Mouse (Mus musculus) MEL (cell line): Measurements from ENCODE around the gene Mgll. TPM values are rescaled to one million over a fixed set of nuclear protein-coding genes. Genes with fewer than 3 reads are reported as not detected.

Source experiments
- DNase-seq: peaks from one replicate; pipeline ENCODE4 v3.0.0; 2011; ENCODE audit warnings: low read depth, low spot score
- H3K27ac ChIP-seq: 2 replicates; pipeline ENCODE4 v1.5.1; 2012; ENCODE audit warnings: low read depth, mild to moderate bottlenecking, control low read depth, low read length, moderate library complexity; ENCODE audit not compliant: control insufficient read depth
- H3K27me3 ChIP-seq, 2 experiments: fragments of 150-350 bp in 1 of 2; sonication (generic) in 1 of 2; 2 replicates each; pipeline ENCODE4 v1.6.1; 2012; ENCODE audit warnings: low read length in 2 of 2, mild to moderate bottlenecking in 2 of 2, improper control_type of control experiment in 1 of 2, moderate library complexity in 1 of 2; ENCODE audit not compliant: insufficient read depth in 2 of 2, control insufficient read depth in 1 of 2
- H3K36me3 ChIP-seq, 2 experiments: 2 replicates each; pipeline ENCODE4 v1.6.1; 2012 to 2014; ENCODE audit warnings: low read length in 2 of 2, improper control_type of control experiment in 1 of 2, inconsistent platforms in 1 of 2, mild to moderate bottlenecking in 1 of 2; ENCODE audit not compliant: insufficient read depth in 2 of 2, control insufficient read depth in 1 of 2
- H3K4me1 ChIP-seq, 2 experiments: fragments of 150-350 bp in 1 of 2; sonication (generic) in 1 of 2; 2 replicates each; pipeline ENCODE4 v1.6.1; 2012; ENCODE audit warnings: low read length in 2 of 2, improper control_type of control experiment in 1 of 2, mild to moderate bottlenecking in 1 of 2; ENCODE audit not compliant: insufficient read depth in 2 of 2, control insufficient read depth in 1 of 2
- H3K4me3 ChIP-seq, 2 experiments: fragments of 150-350 bp in 1 of 2; sonication (generic) in 1 of 2; 2 replicates each; pipeline ENCODE4 v1.5.1; 2012; ENCODE audit warnings: low read depth in 2 of 2, low read length in 2 of 2, mild to moderate bottlenecking in 2 of 2, moderate library complexity in 2 of 2, control low read depth in 1 of 2, improper control_type of control experiment in 1 of 2; ENCODE audit not compliant: control insufficient read depth in 1 of 2, insufficient read depth in 1 of 2
- H3K79me2 ChIP-seq: 2 replicates; pipeline ENCODE4 v1.6.1; 2012; ENCODE audit warnings: mild to moderate bottlenecking, low read length, moderate library complexity; ENCODE audit not compliant: control insufficient read depth, poor library complexity, insufficient read depth
- H3K9ac ChIP-seq: 2 replicates; pipeline ENCODE4 v1.6.1; 2012; ENCODE audit warnings: low read depth, mild to moderate bottlenecking, control low read depth, low read length, moderate library complexity; ENCODE audit not compliant: control insufficient read depth, poor library complexity, severe bottlenecking
- H3K9me3 ChIP-seq: fragments of 150-350 bp; sonication (generic); replicated peaks from 2 replicates; pipeline ENCODE4 v1.6.1; 2012; ENCODE audit warnings: mild to moderate bottlenecking, low read length, improper control_type of control experiment, moderate library complexity; ENCODE audit not compliant: insufficient read depth
- CHD2 ChIP-seq: IDR thresholded peaks from 2 replicates; pipeline ENCODE4 v1.6.1; 2011; ENCODE audit warnings: low read length, improper control_type of control experiment
- CTCF ChIP-seq, 3 experiments: IDR thresholded peaks in 2 of 3; conservative IDR thresholded peaks in 1 of 3; 2 replicates each; pipeline ENCODE4 v1.5.1; 2011 to 2012; ENCODE audit warnings: low read length in 3 of 3, low read depth in 2 of 3, mild to moderate bottlenecking in 2 of 3, improper control_type of control experiment in 1 of 3, inconsistent platforms in 1 of 3, mixed read lengths in 1 of 3, moderate library complexity in 1 of 3; ENCODE audit not compliant: control insufficient read depth in 1 of 3, insufficient read depth in 1 of 3, poor library complexity in 1 of 3, severe bottlenecking in 1 of 3
- ELF1 ChIP-seq: IDR thresholded peaks from 2 replicates; pipeline ENCODE4 v1.6.1; 2014; ENCODE audit warnings: low read depth, mild to moderate bottlenecking, inconsistent platforms, low read length, improper control_type of control experiment, moderate library complexity
- ETS1 ChIP-seq: IDR thresholded peaks from 2 replicates; pipeline ENCODE4 v1.6.1; 2012; ENCODE audit warnings: low read depth, mild to moderate bottlenecking, inconsistent platforms, low read length, improper control_type of control experiment, moderate library complexity
- GATA1 ChIP-seq: IDR thresholded peaks from 2 replicates; pipeline ENCODE4 v1.6.1; 2011; ENCODE audit warnings: low read depth, low read length, improper control_type of control experiment
- HCFC1 ChIP-seq: IDR thresholded peaks from 2 replicates; pipeline ENCODE4 v1.6.1; 2012; ENCODE audit warnings: low read depth, mild to moderate bottlenecking, inconsistent platforms, low read length, improper control_type of control experiment, moderate library complexity
- JUND ChIP-seq: IDR thresholded peaks from 2 replicates; pipeline ENCODE4 v1.6.1; 2011; ENCODE audit warnings: low read depth, mild to moderate bottlenecking, improper control_type of control experiment, low read length
- MAFK ChIP-seq: IDR thresholded peaks from 2 replicates; pipeline ENCODE4 v1.6.1; 2011; ENCODE audit warnings: low read depth, mild to moderate bottlenecking, low read length, improper control_type of control experiment, borderline replicate concordance
- MAX ChIP-seq: IDR thresholded peaks from 2 replicates; pipeline ENCODE4 v1.6.1; 2011; ENCODE audit warnings: low read length, improper control_type of control experiment
- MAZ ChIP-seq: IDR thresholded peaks from 2 replicates; pipeline ENCODE4 v1.6.1; 2012; ENCODE audit warnings: low read depth, mild to moderate bottlenecking, inconsistent platforms, low read length, improper control_type of control experiment
- MEF2A ChIP-seq: IDR thresholded peaks from 2 replicates; pipeline ENCODE4 v1.6.1; 2014; ENCODE audit warnings: low read depth, mild to moderate bottlenecking, inconsistent platforms, low read length, improper control_type of control experiment; ENCODE audit not compliant: poor library complexity, insufficient replicate concordance, severe bottlenecking; ENCODE audit errors: extremely low read depth
- MYC ChIP-seq: IDR thresholded peaks from 2 replicates; pipeline ENCODE4 v1.6.1; 2011; ENCODE audit warnings: low read depth, mild to moderate bottlenecking, low read length, improper control_type of control experiment, moderate library complexity
- NELFE ChIP-seq: IDR thresholded peaks from 2 replicates; pipeline ENCODE4 v1.6.1; 2011; ENCODE audit warnings: low read depth, low read length, improper control_type of control experiment
- POLR2AphosphoS2 ChIP-seq: IDR thresholded peaks from 2 replicates; pipeline ENCODE4 v1.6.1; 2011; ENCODE audit warnings: low read length, improper control_type of control experiment
- POLR2AphosphoS5 ChIP-seq: IDR thresholded peaks from 2 replicates; pipeline ENCODE4 v1.6.1; 2012; ENCODE audit warnings: low read depth, borderline replicate concordance, mild to moderate bottlenecking, inconsistent platforms, low read length, moderate library complexity, mixed read lengths
- RAD21 ChIP-seq: IDR thresholded peaks from 2 replicates; pipeline ENCODE4 v1.6.1; 2011; ENCODE audit warnings: mild to moderate bottlenecking, low read depth, low read length, improper control_type of control experiment
- RCOR1 ChIP-seq: IDR thresholded peaks from 2 replicates; pipeline ENCODE4 v1.6.1; 2012; ENCODE audit warnings: low read depth, mild to moderate bottlenecking, inconsistent platforms, low read length, improper control_type of control experiment
- SIN3A ChIP-seq: IDR thresholded peaks from 2 replicates; pipeline ENCODE4 v1.6.1; 2012; ENCODE audit warnings: low read length, improper control_type of control experiment, inconsistent platforms
- SMC3 ChIP-seq: IDR thresholded peaks from 2 replicates; pipeline ENCODE4 v1.6.1; 2011; ENCODE audit warnings: low read depth, low read length, improper control_type of control experiment
- TAL1 ChIP-seq: IDR thresholded peaks from 2 replicates; pipeline ENCODE4 v1.6.1; 2012; ENCODE audit warnings: mild to moderate bottlenecking, inconsistent platforms, low read length, moderate library complexity, mixed read lengths
- USF2 ChIP-seq, 2 experiments: IDR thresholded peaks; 2 replicates each; pipeline ENCODE4 v1.6.1; 2011 to 2012; ENCODE audit warnings: improper control_type of control experiment in 2 of 2, low read length in 2 of 2, borderline replicate concordance in 1 of 2, inconsistent platforms in 1 of 2, low read depth in 1 of 2, mild to moderate bottlenecking in 1 of 2; ENCODE audit not compliant: insufficient read depth in 1 of 2
- ZMIZ1 ChIP-seq: IDR thresholded peaks from 2 replicates; pipeline ENCODE4 v1.6.1; 2012; ENCODE audit warnings: low read depth, mild to moderate bottlenecking, inconsistent platforms, low read length, improper control_type of control experiment, moderate library complexity
- ZNF384 ChIP-seq: IDR thresholded peaks from 2 replicates; pipeline ENCODE4 v1.6.1; 2012; ENCODE audit warnings: low read depth, mild to moderate bottlenecking, inconsistent platforms, low read length, improper control_type of control experiment
- polyA plus RNA-seq, 2 experiments: library from polyadenylated mRNA; stranded (reverse) in 1 of 2; unstranded in 1 of 2; fragments of >175 nt in 1 of 2; fragments of >200 nt in 1 of 2; gene quantifications; 2 replicates each; pipeline versions ENCODE4 v1.2.1 to v1.2.4; 2012; ENCODE audit warnings: low replicate concordance in 2 of 2, low read depth in 1 of 2; ENCODE audit not compliant: insufficient read length in 2 of 2, insufficient read depth in 1 of 2, missing spikeins in 1 of 2
- total RNA-seq: library from RNA; depleted of rRNA; stranded (reverse); fragments of 300-350 nt; gene quantifications from 2 replicates; pipeline ENCODE4 v1.2.3, GENCODE M21; 2012

The Mgll gene
- total and polyA plus RNA-seq, 3 experiments = not detected

- TF ChIP-seq RCOR1 (no peak), ZNF384 (no peak), GATA1 (no peak), CHD2 (no peak), JUND (no peak), HCFC1 (no peak), USF2 (IDR thresholded peaks at IDR 0.05; ENCODE audit: borderline replicate concordance in 1 of 2, insufficient read depth in 1 of 2, low read depth in 1 of 2, low read length in 2 of 2) (no peak), SIN3A (no peak), MAZ (no peak), ETS1 (no peak)
- TF ChIP-seq, all 39 proteins: peak for 0
- H3K36me3 ChIP-seq = no peaks in the 10 kb centered on the region
- no peak for DNase-seq
- peaks cover 9 to 30% of the 10 kb centered on the region in 2 experiments for H3K27me3 ChIP-seq
- H3K9ac ChIP-seq = no peak overlapping the region
- H3K79me2 ChIP-seq = no peaks in the 10 kb centered on the region
- H3K4me1 ChIP-seq = no peaks in the 10 kb centered on the region
- no peaks in the 10 kb centered on the region for H3K9me3 ChIP-seq
- H3K4me3 ChIP-seq = no peak overlapping the region
- no peak overlapping the region for H3K27ac ChIP-seq
These were observed 134.1 kb downstream of the Mgll start for GRCm38 (mm10) chr6:88858341-88858740.

- peaks cover 5 to 19% of the 10 kb centered on the region in 2 experiments for H3K27me3 ChIP-seq
These were observed 136.7 kb downstream of the Mgll start for GRCm38 (mm10) chr6:88860914-88861313.

GRCm38 (mm10) chr6:88865704-88866103, 141.5 kb downstream of the Mgll start:
- peaks cover 3 to 5% of the 10 kb centered on the region in 2 experiments; a peak in 3 of 4 replicates for H3K27me3 ChIP-seq
- H3K4me3 ChIP-seq = no peak overlapping the region
- no peaks in the 10 kb centered on the region for H3K79me2 ChIP-seq
- H3K36me3 ChIP-seq = no peaks in the 10 kb centered on the region
- no peak overlapping the region for H3K27ac ChIP-seq
- TF ChIP-seq TAL1 (no peak), POLR2AphosphoS2 (no peak), ZMIZ1 (no peak), RAD21 (no peak), POLR2AphosphoS5 (no peak), MEF2A (no peak), ELF1 (no peak), MAX (no peak)
- TF ChIP-seq, all 39 proteins: peak for 0
- Histone ChIP-seq H3K4me1 (no peaks in the 10 kb centered on the region), H3K9me3 (no peaks in the 10 kb centered on the region), H3K9ac (no peak overlapping the region)
- no peak for DNase-seq

More at GRCm38 (mm10) chr6:88860914-88861313, 136.7 kb downstream of the Mgll start:
- no peaks in the 10 kb centered on the region for H3K4me1 ChIP-seq
- H3K4me3 ChIP-seq = no peak overlapping the region
- H3K36me3 ChIP-seq = no peaks in the 10 kb centered on the region
- no peak for TF ChIP-seq MAFK
- no peak for TF ChIP-seq POLR2AphosphoS2
- TF ChIP-seq RAD21 = peak; percentile 38
- no peak for TF ChIP-seq ZMIZ1
- no peak for TF ChIP-seq MYC
- peak; percentile 50 to 99 (median 67) for TF ChIP-seq CTCF (IDR thresholded peaks at IDR 0.05 in 2 of 3, conservative IDR thresholded peaks at IDR 0.05 in 1 of 3; ENCODE audit: control insufficient read depth in 1 of 3, insufficient read depth in 1 of 3, low read depth in 2 of 3, low read length in 3 of 3, poor library complexity in 1 of 3, severe bottlenecking in 1 of 3)
- TF ChIP-seq JUND = peak; percentile 87
- TF ChIP-seq SMC3 = peak; percentile 71
- TF ChIP-seq HCFC1 = no peak
- no peak for TF ChIP-seq RCOR1
- no peak for TF ChIP-seq NELFE
- TF ChIP-seq, all 39 proteins: peak for 4
- Histone ChIP-seq H3K79me2 (no peaks in the 10 kb centered on the region), H3K9ac (no peak overlapping the region), H3K27ac (no peak overlapping the region), H3K9me3 (no peaks in the 10 kb centered on the region)
- DNase-seq = peak; percentile 83
